18 mouse cellular contexts compared by ENCODE assay signal in genomic region chr4:134615929-134616625, GRCm38 (mm10).
A peak's percentile ranks its signal among the peaks of the same experiment; 100 is the strongest.
DNase-seq lines count a peak whose midpoint lies in the region; ATAC-seq and TF ChIP-seq lines count a peak whose summit lies in the region.
"Had no signal": no experiment of that assay in that cellular context is flagged by ENCODE, and none has a peak within 500 bp of the region (broad histone marks: within the 10 kb centered on the region; RNA-seq: fewer than 3 reads in every experiment).

No protein-coding gene starts in this region.

- no peak overlapping the region for H3K9ac ChIP-seq in forebrain, embryonic 14.5 days (ENCODE audit: low read length)
- no peak overlapping the region for H3K9ac ChIP-seq in heart, embryonic 12.5 days
- H3K9ac ChIP-seq: embryonic facial prominence, embryonic 12.5 days; limb, embryonic 12.5 days had no signal

- no peaks in the 10 kb centered on the region for H3K36me3 ChIP-seq in forebrain, embryonic 14.5 days (ENCODE audit: control insufficient read depth, insufficient read depth, low read length)
- peaks cover 19% of the 10 kb centered on the region; the same call in 1 of the 2 replicates for H3K36me3 ChIP-seq in macrophage (ENCODE audit: inconsistent target)
- H3K36me3 ChIP-seq in heart, embryonic 12.5 days = 0 out of 2 replicates have a peak, but pooled peaks cover 3% of the 10 kb centered on the region
- H3K36me3 ChIP-seq: embryonic facial prominence, embryonic 12.5 days; limb, embryonic 12.5 days had no signal

- 45% methylated on average over 15 of the region's 15 CpGs for WGBS in forebrain, embryonic 14.5 days
- 87% methylated on average over 15 of the region's 15 CpGs for WGBS in macrophage (ENCODE audit: missing documents)
- WGBS in heart, embryonic 12.5 days = 82% methylated on average over 15 of the region's 15 CpGs

- H3K27ac ChIP-seq in layer of hippocampus, adult 2 months = peak overlapping the region; percentile 23; the same call in 1 of the 2 replicates
- H3K27ac ChIP-seq in bone marrow macrophage, adult 2 months (ENCODE audit: insufficient read depth, low read depth, low read length) = peak overlapping the region; percentile 40
- H3K27ac ChIP-seq in forebrain, embryonic 14.5 days (ENCODE audit: low read depth, low read length) = peak overlapping the region; percentile 60
- H3K27ac ChIP-seq in macrophage = peak overlapping the region; percentile 10; the same call in 1 of the 2 replicates
- no peak overlapping the region for H3K27ac ChIP-seq in heart, embryonic 12.5 days (ENCODE audit: poor library complexity, severe bottlenecking)
- H3K27ac ChIP-seq: embryonic facial prominence, embryonic 12.5 days; gastrocnemius, adult 2 months; limb, embryonic 12.5 days had no signal

- DNase-seq in layer of hippocampus, adult 2 months (ENCODE audit: low spot score in 2 of 2) = no peak
- no peak for DNase-seq in layer of hippocampus, adult 18-20 months (ENCODE audit: low spot score in 2 of 2)
- peak; percentile 60 for DNase-seq in forebrain, embryonic 14.5 days (ENCODE audit: low spot score)
- no peak for DNase-seq in spleen, postnatal 10 days (ENCODE audit: low spot score in 2 of 2)
- no peak for DNase-seq in frontal cortex, postnatal 25 days (ENCODE audit: low spot score in 2 of 2)
- DNase-seq: cerebellum, adult 11 months; gastrocnemius, adult 2 months; heart, postnatal 14 days; kidney, postnatal 10 days; layer of hippocampus, postnatal 36 days; lung, adult 18-20 months had no signal

- H3K4me2 ChIP-seq in forebrain, embryonic 14.5 days (ENCODE audit: low read length) = no peak overlapping the region
- no peak overlapping the region for H3K4me2 ChIP-seq in heart, embryonic 12.5 days
- H3K4me2 ChIP-seq: embryonic facial prominence, embryonic 12.5 days; limb, embryonic 12.5 days had no signal

- no peak for TF ChIP-seq POLR2A in bone marrow macrophage, adult 2 months (IDR thresholded peaks at IDR 0.05; ENCODE audit: borderline replicate concordance, low read depth, low read length)

- H3K4me3 ChIP-seq in layer of hippocampus, adult 2 months = no peak overlapping the region
- H3K4me3 ChIP-seq in bone marrow macrophage, adult 2 months (ENCODE audit: insufficient read depth, low read length) = no peak overlapping the region
- H3K4me3 ChIP-seq in forebrain, embryonic 14.5 days (ENCODE audit: low read depth, low read length) = no peak overlapping the region
- H3K4me3 ChIP-seq in macrophage (ENCODE audit: inconsistent target) = no peak overlapping the region
- H3K4me3 ChIP-seq in heart, embryonic 12.5 days = no peak overlapping the region
- H3K4me3 ChIP-seq: embryonic facial prominence, embryonic 12.5 days; gastrocnemius, adult 2 months; limb, embryonic 12.5 days; myocyte had no signal

- no peaks in the 10 kb centered on the region for H3K9me3 ChIP-seq in forebrain, embryonic 14.5 days (replicated peaks; ENCODE audit: control insufficient read depth, low read length)
- H3K9me3 ChIP-seq in heart, embryonic 12.5 days (replicated peaks) = no peaks in the 10 kb centered on the region
- H3K9me3 ChIP-seq: limb, embryonic 12.5 days had no signal

- H3K27me3 ChIP-seq in forebrain, embryonic 14.5 days (replicated peaks; ENCODE audit: control insufficient read depth, insufficient read depth, low read length) = no peaks in the 10 kb centered on the region
- H3K27me3 ChIP-seq in heart, embryonic 12.5 days (replicated peaks) = no peaks in the 10 kb centered on the region
- H3K27me3 ChIP-seq: embryonic facial prominence, embryonic 12.5 days; limb, embryonic 12.5 days had no signal

- ATAC-seq in forebrain, embryonic 14.5 days = peak; percentile 84
- ATAC-seq in heart, embryonic 12.5 days (ENCODE audit: insufficient number of reproducible peaks, low FRiP score) = no peak
- ATAC-seq: intestine, postnatal 0 days had no signal

- TF ChIP-seq CTCF in layer of hippocampus, adult 2 months (conservative IDR thresholded peaks at IDR 0.05) = peak; percentile 36
- no peak for TF ChIP-seq CTCF in bone marrow macrophage, adult 2 months (IDR thresholded peaks at IDR 0.05; ENCODE audit: low read depth, low read length)

- peaks cover 90% of the 10 kb centered on the region for H3K79me2 ChIP-seq in macrophage (ENCODE audit: inconsistent target)

- H3K4me1 ChIP-seq in bone marrow macrophage, adult 2 months (ENCODE audit: control insufficient read depth, insufficient read depth, low read length) = peaks cover 52% of the 10 kb centered on the region
- peaks cover 10% of the 10 kb centered on the region for H3K4me1 ChIP-seq in forebrain, embryonic 14.5 days (ENCODE audit: control insufficient read depth, insufficient read depth, low read length)
- peaks cover 38% of the 10 kb centered on the region for H3K4me1 ChIP-seq in heart, embryonic 12.5 days (replicated peaks)
